12 mouse cellular contexts compared by ENCODE assay signal in the genomic region with DNA sequence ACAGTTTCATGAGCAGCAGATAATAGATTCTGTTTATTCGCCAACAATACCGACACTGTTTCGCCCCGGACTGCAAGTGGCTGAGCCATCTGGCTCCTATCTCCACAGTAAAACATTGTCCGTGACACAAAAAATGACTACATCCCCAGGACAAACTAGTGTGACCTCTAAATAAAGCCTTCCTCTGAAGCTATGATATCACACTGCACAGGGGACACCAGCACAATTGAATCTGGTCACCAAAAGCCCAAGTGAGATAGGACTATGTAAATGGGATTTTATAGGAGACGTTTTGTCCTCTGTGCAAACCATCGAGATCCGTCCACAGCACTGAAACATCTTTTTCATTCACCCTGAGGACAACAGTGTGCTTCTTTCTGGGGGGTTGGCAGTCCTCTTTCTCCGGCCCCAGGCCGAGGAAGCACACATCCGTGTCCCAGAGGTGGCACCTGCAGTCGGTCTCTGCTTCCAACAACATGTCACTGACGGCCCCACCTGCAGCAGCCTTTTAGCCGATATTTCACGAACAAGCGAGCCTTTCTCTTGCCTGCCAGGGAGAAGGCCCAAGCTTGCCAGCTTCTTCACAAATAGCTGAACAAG. TPM values are rescaled to one million over a fixed set of nuclear protein-coding genes. Genes with fewer than 3 reads are reported as not detected.
DNase-seq lines count a peak whose midpoint lies in the region; ATAC-seq and TF ChIP-seq lines count a peak whose summit lies in the region.
"Had no signal": no experiment of that assay in that cellular context is flagged by ENCODE, and none has a peak within 500 bp of the region (broad histone marks: within the 10 kb centered on the region; RNA-seq: fewer than 3 reads in every experiment).

No protein-coding gene starts in this region.

- peak; percentile 54 for ATAC-seq in forebrain, postnatal 0 days
- no peak for ATAC-seq in forebrain, embryonic 11.5 days (replicated peaks; ENCODE audit: low FRiP score)
- ATAC-seq in hindbrain, embryonic 15.5 days (ENCODE audit: low FRiP score, low read depth) = peak; percentile 32; the same call in 1 of the 2 replicates
- ATAC-seq: intestine, embryonic 15.5 days had no signal

- no peaks in the 10 kb centered on the region for H3K9me3 ChIP-seq in forebrain, postnatal 0 days (ENCODE audit: low read length)
- H3K9me3 ChIP-seq in forebrain, embryonic 11.5 days (ENCODE audit: control insufficient read depth, low read length) = no peaks in the 10 kb centered on the region
- H3K9me3 ChIP-seq in hindbrain, embryonic 15.5 days = no peaks in the 10 kb centered on the region
- H3K9me3 ChIP-seq: intestine, embryonic 15.5 days; liver, embryonic 15.5 days had no signal

- H3K36me3 ChIP-seq in forebrain, postnatal 0 days (ENCODE audit: insufficient read depth) = no peaks in the 10 kb centered on the region
- no peaks in the 10 kb centered on the region for H3K36me3 ChIP-seq in forebrain, embryonic 11.5 days (ENCODE audit: control insufficient read depth, insufficient read depth, low read length)
- H3K36me3 ChIP-seq in hindbrain, embryonic 15.5 days = no peaks in the 10 kb centered on the region
- H3K36me3 ChIP-seq: intestine, embryonic 15.5 days; liver, embryonic 15.5 days had no signal

- no peak overlapping the region for H3K4me3 ChIP-seq in forebrain, postnatal 0 days (ENCODE audit: low read depth, low read length)
- no peak overlapping the region for H3K4me3 ChIP-seq in forebrain, embryonic 11.5 days (ENCODE audit: low read depth, low read length)
- no peak overlapping the region for H3K4me3 ChIP-seq in hindbrain, embryonic 15.5 days
- H3K4me3 ChIP-seq: intestine, embryonic 15.5 days; liver, embryonic 15.5 days had no signal

- intact Hi-C loops in left cerebral cortex, postnatal 10 days (cut with DNase I) = loop anchor here (2.0 kb wide), 1 partner anchor 77 kb away; no protein-coding TSS in a partner anchor

- no peak overlapping the region for H3K9ac ChIP-seq in forebrain, postnatal 0 days
- H3K9ac ChIP-seq in forebrain, embryonic 11.5 days (ENCODE audit: low read length) = no peak overlapping the region
- H3K9ac ChIP-seq in hindbrain, embryonic 15.5 days = no peak overlapping the region
- H3K9ac ChIP-seq: intestine, embryonic 15.5 days; liver, embryonic 15.5 days had no signal

- no peak overlapping the region for H3K27ac ChIP-seq in forebrain, postnatal 0 days (ENCODE audit: low read depth, low read length)
- no peak overlapping the region for H3K27ac ChIP-seq in forebrain, embryonic 11.5 days (ENCODE audit: low read depth, low read length)
- H3K27ac ChIP-seq in hindbrain, embryonic 15.5 days (replicated peaks) = peak overlapping the region; percentile 49
- H3K27ac ChIP-seq: intestine, embryonic 15.5 days; liver, embryonic 15.5 days had no signal

- peaks cover 24% of the 10 kb centered on the region for H3K27me3 ChIP-seq in forebrain, postnatal 0 days (ENCODE audit: insufficient read depth, low read length)
- peaks cover 60% of the 10 kb centered on the region for H3K27me3 ChIP-seq in forebrain, embryonic 11.5 days (ENCODE audit: control insufficient read depth, insufficient read depth, low read length)
- H3K27me3 ChIP-seq in hindbrain, embryonic 15.5 days = peaks cover 67% of the 10 kb centered on the region

- peak; percentile 43 for DNase-seq in forebrain, postnatal 0 days
- no peak for DNase-seq in forebrain, embryonic 11.5 days (ENCODE audit: low spot score)
- DNase-seq in left cerebral cortex, postnatal 10 days (ENCODE audit: extremely low spot score in 1 of 2, low spot score in 2 of 2) = peak; percentile 51 to 55
- peak; percentile 18 to 33 for DNase-seq in right cerebral cortex, postnatal 36 days (ENCODE audit: low spot score in 2 of 2)
- DNase-seq in gastrocnemius, postnatal 10 days = no peak
- DNase-seq in liver = no peak
- no peak for DNase-seq in embryo, embryonic 10.5 days (ENCODE audit: low spot score)
- DNase-seq: adrenal gland, postnatal 14 days had no signal

- WGBS in forebrain, postnatal 0 days = 33% methylated on average over 16 of the region's 16 CpGs
- WGBS in forebrain, embryonic 11.5 days = 60% methylated on average over 16 of the region's 16 CpGs
- 45% methylated on average over 16 of the region's 16 CpGs for WGBS in hindbrain, embryonic 15.5 days

- no peak overlapping the region for H3K4me2 ChIP-seq in forebrain, postnatal 0 days (ENCODE audit: low read depth)
- H3K4me2 ChIP-seq in forebrain, embryonic 11.5 days (ENCODE audit: low read depth, low read length, severe bottlenecking) = no peak overlapping the region
- no peak overlapping the region for H3K4me2 ChIP-seq in hindbrain, embryonic 15.5 days
- H3K4me2 ChIP-seq: heart, embryonic 11.5 days; intestine, embryonic 15.5 days; liver, embryonic 15.5 days had no signal

- no peak for TF ChIP-seq CTCF in forebrain, postnatal 0 days (IDR thresholded peaks at IDR 0.05; ENCODE audit: low read depth)

- no peaks in the 10 kb centered on the region for H3K4me1 ChIP-seq in forebrain, postnatal 0 days (ENCODE audit: insufficient read depth)
- H3K4me1 ChIP-seq in forebrain, embryonic 11.5 days (replicated peaks; ENCODE audit: control insufficient read depth, insufficient read depth, low read length) = peaks cover 33% of the 10 kb centered on the region
- H3K4me1 ChIP-seq in hindbrain, embryonic 15.5 days (replicated peaks) = peaks cover 28% of the 10 kb centered on the region
- H3K4me1 ChIP-seq: intestine, embryonic 15.5 days; liver, embryonic 15.5 days had no signal

RNA-seq across cellular contexts. Expression of a gene that starts 36.0 kb away (rescaled TPM):
- 103 and 130 TPM in 2 replicates for total RNA-seq in forebrain, postnatal 0 days (2014; rRNA removed)
- polyA plus RNA-seq in forebrain, postnatal 0 days (2015; fragmentation: Nextera tagmentation; extraction: Ambion mirVana) = 127 and 138 TPM in 2 replicates
- 9.0 and 12.3 TPM in 2 replicates for polyA plus RNA-seq in forebrain, embryonic 11.5 days (2014; fragmentation: Nextera tagmentation; extraction: Ambion mirVana)
- polyA plus RNA-seq in hindbrain, embryonic 15.5 days (2015; fragmentation: Nextera tagmentation; extraction: Ambion mirVana) = 121 and 136 TPM in 2 replicates
- 100 to 1,000 TPM in 1 of 2 experiments, 10 to 100 TPM in 1; 96.3 to 105 TPM for total RNA-seq in left cerebral cortex, postnatal 10 days (2021)
- total RNA-seq in gastrocnemius, postnatal 10 days (2021) = under 1 TPM; 0.28 to 0.38 TPM
- polyA plus RNA-seq: heart, embryonic 11.5 days had no signal

Comparison
In these comparisons a context has a peak if more than half of its experiments do, and no peak if none do; other contexts are left out.
1. DNase-seq: peak in forebrain, postnatal 0 days (single experiment), left cerebral cortex, postnatal 10 days (2 of 2) and right cerebral cortex, postnatal 36 days (2 of 2); none in forebrain, embryonic 11.5 days (single experiment), gastrocnemius, postnatal 10 days (single experiment), liver (single experiment) and embryo, embryonic 10.5 days (single experiment).
2. RNA of a gene that starts 36.0 kb away (total RNA-seq): 96.3 to 105 TPM in left cerebral cortex, postnatal 10 days and 103 to 130 TPM in forebrain, postnatal 0 days; 0.28 to 0.38 TPM in gastrocnemius, postnatal 10 days; every median in the first group is over 10 times any median in the second.